Mouse (Mus musculus) left cerebral cortex, adult 9 months (tissue): ENCODE measurements at regions not wholly inside any gene's neighbourhood (a gene's known extent, or its start where the extent isn't known, plus 50 kb on each side); places are given as distances from the start of the nearest gene placed in this dataset.

Experiments used
- DNase-seq, 2 experiments: peaks; one replicate each; pipeline ENCODE4 v3.0.0; 2022; ENCODE audit warnings: low spot score in 2 of 2

DNA sequence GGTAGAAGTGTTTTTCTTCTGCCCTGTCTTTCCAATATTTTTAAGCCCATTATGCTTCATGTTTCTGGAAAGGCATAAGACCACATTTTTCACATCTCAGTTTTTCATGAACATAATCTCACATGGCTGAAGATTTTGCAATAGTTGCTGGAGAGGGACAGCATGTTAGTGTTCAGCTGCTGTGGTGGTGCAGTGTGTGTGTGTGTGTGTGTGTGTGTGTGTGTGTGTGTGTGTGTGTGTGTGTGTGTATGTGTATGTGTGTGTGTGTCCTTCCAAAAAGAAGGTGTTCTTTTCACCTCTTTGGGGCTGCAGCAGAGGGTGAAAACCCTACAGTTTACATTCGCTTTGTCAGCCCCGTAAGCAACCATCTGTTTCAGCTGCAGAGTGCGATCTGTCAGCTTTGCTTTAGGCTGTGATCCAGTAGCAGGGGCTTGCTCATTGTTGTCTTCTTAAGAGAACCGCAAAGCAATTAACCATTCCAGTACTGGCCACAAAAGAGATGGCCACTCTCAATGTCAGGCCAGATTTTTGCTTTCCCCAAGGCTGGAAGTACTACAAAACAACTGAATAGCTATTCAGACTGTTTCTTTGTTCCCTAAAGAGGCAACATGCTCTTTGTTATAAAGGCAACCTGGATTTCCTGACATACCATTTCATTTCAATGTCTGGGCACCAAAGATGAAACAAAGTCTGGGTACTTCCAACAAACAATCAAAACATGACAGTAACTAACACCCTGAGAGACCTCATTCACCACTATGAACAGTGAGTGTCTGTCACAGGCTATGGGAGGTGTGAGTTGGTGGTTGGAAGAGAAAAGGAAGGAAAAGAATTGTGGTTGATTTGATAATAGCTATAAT, 520.2 kb upstream of the Cited2 start:
- DNase-seq, result no peak

DNA sequence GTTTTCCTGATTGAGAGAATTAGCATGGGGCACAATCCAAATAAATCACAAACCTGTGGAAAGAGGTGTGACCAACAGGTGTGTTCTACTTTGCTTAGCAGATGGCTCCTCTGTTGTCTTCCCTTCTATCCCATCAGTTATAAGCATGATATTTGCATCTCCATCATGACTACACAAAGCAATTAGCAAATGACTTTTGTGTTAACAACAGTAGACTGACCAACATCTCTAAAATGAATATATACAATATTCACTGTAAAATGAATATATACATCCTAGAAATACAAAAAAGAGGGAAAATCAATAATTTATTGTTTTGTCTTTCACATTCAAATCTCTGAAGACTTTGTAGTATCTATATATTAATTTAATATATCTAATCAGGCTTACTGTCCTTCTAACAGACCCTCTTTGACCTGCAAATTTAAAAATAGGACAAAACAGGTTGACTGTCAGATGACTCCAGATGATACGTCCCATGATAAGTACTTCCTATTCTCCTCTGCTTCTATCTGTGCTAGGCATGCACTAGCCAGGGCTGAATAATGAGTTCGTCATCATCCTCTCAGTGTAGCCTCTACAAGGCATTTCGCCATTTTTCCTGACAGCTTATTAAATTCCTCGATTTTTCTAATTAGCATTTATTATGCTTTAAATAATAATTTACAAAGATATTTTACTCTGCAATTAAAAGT, 519.5 kb upstream of the Cited2 start:
- DNase-seq, result no peak

DNA sequence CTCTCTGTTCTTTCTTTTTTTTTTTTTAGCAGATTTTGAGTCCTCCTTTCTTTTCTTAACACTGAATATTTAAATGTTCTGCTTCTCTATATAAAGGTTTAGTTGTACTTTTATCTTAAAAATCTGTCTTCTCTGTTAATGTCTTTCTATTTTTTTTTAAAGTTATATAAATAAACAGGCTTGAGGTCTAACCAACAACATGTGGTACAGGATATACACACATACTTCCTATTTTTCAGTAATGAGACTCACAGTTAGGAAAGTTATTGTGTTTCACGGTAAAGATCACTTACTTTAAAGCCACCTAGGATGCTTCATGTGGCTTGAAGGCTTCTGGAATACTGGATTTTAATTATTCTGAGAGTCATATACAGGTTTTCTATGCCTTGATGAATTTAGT, 518.9 kb upstream of the Cited2 start:
- no peak for DNase-seq

DNA sequence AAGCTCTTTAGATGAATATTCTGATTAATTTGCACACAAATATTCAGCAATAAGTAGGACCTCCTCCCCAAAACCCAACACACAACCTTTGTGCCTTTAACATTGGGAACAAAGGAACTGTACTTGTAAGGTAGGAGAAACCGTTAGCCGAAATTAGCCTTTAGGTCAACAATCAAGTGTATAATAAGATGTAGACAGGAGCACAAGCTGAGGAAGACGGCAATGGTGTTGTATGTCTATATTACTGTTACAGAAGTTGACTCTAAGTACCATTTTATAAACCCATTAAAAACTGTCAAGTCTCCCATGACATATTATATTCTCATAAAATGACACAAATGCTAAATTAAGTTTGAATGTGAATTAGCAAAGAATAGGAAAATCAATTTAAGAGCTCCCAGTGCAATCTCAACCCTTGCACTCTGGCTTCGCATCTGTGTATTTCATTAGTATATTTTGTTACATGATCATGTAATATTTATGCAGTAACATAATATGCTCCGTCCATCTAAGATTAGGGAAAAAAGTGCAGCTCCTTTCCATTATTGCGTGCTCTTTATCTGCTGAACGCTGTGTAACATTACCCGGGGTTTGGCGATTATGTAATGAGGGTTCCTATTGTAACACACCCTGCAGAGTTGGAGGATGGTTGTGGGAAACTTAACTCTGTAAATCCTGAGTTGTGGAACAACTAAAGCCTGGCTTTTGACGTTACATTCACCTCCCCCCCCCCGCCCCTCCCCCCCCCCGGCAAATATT, 510.3 kb upstream of the Cited2 start:
- no peak for DNase-seq

DNA sequence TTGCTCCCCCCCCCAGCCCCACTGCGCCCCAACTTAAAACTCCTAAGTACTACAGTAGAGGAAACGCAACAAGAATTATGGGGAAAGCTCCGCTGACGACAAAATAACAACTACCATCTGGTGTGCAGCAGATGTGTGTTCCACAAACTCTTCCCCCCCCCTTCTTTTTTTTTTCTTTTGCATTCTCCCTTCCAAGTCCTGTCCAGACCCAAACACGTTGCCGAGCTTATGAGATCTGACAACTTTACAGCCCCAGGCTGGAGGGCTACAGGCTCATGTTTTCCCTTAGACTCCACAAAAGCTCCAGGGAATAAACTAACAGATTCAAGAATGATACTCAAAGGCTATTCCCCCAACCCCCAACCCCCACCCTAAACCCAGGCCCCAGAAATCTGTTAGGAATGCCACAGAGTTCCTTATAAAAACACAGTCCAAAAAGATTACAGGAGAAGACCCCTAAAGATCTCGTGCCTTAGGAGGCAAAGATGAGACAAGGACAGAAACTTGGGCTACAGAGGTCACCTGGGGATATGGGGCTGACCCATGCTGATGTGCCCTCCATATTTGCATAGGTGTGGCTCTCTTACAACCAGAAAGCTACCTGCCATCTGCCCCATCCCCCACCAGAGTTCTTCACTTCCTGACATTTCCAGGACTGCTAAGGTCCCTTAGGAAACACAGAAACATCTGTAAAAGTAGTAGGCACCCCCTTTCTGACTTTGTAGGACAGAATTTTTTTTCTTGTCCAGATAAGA, 509.5 kb upstream of the Cited2 start:
- no peak for DNase-seq

DNA sequence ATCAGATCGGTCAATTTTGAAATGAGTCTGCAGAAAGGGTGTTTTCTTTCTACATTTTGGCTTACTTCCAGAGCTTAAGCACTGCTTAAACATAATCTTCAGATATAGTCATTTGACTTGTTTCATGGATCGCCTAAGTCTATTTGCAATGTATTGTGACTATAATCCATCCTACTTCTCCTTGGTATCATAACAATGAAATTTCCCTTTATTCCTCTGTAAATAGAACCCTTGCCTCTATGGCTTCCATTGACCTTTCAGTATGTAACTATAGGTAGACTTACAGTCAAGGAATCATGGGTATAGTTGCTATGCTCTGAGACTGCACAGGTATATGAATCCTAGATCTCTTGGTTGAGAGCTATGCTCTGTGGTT, 509.0 kb upstream of the Cited2 start:
- no peak for DNase-seq

DNA sequence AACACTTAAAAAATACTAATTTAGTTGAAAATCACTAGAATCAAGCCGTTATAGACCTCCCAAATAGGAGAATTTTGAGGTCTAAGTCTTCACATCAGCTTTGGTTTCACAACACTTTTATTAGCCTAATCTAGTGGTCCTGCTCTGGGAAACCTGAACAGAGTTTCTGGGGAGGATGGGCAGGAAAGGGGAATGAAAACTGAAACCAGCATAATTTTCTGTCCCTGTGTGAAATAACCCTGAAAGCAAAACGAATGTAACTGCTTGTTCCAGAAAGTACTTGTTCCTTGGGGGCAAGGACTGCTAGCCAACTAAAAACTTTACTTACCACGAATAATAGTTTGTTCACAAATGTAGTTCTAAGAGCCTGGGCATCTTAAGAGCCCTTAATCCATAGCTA, 508.0 kb upstream of the Cited2 start:
- DNase-seq, result no peak

DNA sequence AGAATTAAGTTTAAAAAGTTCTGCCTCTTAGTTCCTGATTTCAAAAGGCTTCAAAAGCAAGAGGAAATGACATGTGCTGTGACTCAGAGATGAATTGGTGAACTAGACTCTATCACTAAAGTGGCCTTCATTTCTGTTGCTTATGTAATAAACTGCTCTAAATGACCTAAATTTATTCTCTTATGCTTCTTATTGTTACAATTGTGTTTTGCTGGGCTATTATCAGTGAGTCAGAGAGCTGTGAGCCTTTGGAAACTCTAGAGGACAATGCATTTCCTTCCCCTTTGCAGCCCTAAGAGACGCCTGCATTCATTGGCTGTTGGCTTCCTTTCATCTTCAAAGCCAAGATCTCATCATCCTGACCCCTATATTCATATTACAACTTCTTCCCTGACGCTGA, 501.5 kb upstream of the Cited2 start:
- DNase-seq, result no peak

DNA sequence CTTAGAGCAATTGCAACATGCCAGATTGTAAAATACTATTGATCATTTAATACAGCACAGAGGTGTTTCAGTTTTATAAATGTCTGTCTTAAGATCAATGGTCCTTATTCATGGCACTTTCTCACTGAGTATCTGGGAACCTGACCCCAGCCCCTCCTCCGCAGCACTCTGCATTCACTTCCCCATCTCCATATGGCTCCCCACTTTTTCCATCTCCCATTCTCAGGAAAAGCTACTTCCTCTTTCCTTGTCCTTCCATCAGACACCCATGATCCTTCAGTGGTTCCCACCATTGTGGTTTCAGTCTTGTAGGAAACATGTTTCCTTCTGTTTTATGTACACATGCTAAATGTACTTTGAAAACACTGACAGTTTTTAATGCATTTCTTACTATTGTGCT, 497.3 kb upstream of the Cited2 start:
- no peak for DNase-seq

DNA sequence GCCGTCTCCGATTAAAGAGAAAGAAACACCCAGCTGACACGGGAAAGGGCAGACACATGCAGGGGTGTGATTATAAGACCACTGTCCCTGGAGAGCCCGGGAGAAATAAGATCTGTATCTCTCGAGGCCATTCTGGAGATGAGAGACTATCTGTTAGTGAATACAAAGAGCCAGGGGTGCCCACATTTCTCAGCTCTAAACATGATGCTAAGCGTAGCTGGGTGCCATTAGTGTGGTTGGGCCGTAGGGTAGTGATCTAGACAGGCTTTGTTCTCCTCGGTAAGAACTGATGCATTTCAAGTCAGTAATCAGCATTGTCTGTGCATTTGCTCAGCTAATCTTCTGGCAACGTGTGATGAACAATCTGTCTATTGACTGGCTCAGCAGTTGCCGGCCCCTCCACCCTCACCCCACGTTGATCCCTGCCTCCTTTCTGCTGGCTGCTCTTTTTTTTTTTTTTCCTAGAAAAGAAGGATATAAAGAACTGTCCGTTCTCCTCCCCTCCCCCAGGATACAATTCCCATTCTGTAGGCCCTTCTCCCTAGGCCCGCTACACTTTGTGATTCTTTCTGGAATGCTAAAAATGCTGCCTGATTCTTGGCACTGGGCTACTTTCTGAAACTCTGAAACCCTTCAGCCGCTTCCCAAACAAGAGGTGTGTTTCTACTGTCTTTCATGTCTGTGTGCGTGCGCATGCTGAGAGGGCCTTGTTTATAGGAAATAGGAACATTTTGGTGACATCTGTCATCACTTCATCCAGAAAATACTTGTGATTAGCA, 492.8 kb upstream of the Cited2 start:
- no peak for DNase-seq

DNA sequence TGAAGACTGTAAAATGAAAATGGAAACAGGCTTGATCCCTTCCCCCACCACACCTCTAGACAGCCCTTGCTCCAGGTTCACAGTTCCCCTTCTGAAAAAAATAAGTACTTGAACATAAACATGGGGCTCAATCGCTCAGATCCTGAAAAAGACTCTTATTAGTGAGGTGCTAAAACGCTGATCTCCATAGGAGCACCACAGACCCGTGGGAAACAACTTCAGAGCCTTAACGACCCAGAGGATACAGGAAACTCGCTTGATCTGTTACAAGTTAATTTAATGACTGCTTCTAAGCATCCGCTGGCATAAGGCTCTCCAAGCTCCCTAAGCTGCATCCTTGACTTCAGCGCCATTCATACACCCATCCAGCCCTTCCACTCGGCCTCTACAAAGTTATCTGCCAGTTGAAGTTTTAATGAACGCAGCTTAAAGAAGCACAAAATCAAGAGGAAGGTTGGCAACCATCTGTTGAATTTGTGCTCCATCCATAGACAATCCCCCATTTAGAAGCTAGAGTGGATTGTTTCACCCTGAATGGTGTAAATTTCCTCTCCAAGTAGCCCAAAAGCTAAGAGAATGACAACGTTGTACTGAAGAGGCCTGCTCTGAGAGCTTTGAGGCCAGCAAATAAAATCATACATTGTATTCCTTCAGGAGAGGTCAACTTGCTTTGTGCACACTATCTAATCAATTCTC, 486.9 kb upstream of the Cited2 start:
- DNase-seq, result no peak

DNA sequence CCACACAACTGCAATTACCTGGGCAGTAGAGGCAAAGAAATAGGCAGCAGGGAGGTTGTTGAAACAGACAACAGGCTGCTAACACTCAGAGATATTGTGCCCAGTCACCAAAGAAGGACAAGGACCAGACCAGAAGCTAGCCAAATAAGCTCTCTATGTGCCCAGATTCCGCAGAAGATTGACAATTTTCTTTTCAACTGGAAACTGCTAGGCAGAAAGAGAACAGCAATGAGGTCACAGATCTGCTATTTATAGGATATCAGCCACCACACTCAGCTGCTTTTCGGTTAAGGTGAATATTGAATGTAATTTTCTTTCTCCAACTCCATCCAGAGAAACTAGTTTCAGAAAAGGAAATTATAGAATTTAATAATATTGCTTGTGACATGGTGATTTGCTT, 486.3 kb upstream of the Cited2 start:
- DNase-seq, result no peak

DNA sequence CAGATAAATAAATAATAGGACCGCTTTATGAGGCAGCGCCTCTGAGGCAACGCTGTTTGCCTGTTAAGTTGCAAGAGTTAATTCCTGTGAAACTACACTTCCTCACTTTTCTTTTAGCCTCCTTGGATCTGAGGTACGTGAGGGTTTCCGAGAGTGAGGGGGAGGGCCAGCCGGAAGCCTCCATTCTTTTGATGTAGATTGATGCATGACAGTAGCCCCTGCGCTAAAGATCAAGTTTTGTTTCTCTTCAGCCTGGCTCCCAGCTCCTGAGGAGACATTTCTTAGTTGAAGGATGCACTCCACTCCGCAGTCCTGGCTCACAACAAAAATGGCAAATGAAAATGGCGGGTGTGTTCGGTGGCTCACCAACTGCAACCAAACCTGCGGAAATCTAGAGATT, 485.6 kb upstream of the Cited2 start:
- no peak for DNase-seq

DNA sequence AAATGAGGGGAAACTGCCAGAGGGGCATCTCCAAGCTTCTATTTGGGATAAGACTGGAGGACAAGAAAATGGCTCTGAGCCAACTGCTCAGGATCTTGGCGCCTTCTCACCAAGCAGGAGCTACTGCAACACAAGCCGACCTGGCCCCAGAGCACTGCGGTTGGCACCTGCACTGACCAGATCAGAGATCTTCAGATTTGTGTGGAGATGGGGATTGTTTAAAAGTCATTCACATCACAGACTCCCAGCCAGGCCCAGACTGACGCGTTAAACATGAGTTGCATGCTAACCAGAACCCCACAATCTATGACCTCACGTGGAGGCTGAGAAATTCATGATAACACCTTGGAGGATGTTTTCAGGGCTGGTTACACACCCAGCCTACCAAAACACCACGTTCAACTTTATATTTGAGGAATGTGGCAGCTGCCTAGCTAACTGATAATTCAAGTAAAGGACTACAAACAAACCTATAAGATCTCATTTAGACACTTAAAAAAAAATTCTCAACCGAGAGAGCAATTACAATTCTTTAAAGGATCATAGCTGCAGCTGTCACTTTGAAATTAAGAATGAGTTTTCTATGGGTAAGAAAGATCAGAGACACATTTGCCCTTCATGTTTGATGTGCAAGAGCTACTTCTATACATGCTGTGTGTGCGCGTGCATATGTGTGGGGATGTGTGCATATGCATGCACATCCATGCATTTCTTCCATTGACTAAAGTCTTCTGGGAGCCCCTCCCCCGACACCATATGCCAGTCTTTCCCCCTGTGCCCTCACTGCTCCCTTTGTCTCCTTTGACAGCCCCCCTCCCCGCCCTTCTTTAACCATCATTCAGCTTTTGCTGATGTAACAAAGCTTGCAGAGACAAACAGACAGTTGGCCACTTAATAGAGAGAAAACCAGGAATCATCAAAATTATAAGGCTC, 484.8 kb upstream of the Cited2 start:
- DNase-seq, result no peak

DNA sequence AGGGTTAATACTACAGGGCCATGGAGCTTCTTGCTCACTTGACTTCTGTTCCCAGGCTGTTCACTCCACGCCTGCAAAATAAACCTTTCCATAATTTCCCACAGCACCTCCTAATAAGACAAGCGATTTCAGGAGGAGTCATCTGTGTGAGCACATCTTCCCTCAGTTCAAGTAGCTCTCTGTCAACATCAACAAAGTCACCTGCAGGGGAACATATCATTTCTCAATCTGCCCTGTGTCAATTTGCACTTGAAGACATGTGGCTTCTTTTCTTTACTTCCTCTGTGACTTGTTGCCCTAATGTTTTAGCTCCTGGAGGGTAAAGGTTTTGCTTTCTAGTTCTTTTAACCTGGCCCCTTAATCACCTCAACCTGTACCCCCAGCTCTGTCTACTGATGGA, 474.7 kb upstream of the Cited2 start:
- DNase-seq, result no peak

DNA sequence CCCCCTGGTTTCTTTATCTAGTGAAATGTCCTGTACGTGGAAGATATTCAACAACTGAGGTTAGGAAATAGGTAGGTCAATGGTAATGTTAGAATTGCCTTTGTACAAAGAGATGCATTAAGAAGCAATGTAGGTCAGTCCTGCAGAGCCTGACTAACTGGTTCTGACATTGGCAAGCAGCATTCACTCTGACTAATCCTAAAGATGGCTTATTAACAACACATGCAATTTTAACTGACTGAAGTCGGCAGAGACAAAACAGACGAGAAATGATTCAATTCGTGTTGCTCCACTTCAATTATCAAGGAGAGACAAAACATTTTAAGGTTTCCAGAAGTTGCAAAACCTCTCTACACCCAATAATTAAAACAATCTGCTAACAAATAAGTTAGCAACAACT, 470.0 kb upstream of the Cited2 start:
- DNase-seq, result no peak

DNA sequence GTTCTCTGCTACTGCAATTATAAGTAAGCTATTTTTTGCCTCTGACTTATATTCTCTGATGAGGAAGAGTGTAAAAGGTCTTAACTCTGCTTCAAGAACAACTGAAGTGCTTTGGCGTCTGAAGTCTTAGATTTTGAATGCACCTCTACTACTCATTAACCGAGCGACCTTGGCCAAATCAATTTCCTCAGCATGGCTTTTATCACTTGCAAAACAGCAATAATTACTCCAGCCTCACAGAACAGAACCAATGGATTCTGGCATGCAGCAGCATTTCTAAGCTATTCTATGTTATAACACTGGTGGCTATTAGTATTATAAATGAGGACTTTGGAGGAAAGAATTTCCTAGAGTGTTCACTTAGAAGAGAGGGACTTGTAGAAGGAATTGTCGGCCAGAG, 462.9 kb upstream of the Cited2 start:
- no peak for DNase-seq

DNA sequence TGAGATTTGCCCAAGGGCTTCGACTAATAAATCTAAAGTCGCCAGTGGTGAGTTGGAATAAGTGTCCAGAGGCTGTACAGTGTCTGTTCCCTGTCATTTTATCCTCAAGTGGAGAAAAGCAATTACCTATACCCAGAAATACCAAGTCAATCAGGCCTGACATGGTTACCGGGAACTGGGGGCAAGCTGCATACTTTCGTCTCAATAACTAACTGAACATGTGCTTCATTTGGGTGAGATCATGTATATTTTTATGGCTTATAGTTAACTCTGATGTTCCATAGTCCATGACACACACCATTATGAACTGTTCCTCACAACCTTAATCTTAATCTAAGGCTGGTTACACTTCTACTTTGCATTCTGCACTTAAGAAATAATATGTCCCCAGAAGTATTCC, 462.4 kb upstream of the Cited2 start:
- no peak for DNase-seq

DNA sequence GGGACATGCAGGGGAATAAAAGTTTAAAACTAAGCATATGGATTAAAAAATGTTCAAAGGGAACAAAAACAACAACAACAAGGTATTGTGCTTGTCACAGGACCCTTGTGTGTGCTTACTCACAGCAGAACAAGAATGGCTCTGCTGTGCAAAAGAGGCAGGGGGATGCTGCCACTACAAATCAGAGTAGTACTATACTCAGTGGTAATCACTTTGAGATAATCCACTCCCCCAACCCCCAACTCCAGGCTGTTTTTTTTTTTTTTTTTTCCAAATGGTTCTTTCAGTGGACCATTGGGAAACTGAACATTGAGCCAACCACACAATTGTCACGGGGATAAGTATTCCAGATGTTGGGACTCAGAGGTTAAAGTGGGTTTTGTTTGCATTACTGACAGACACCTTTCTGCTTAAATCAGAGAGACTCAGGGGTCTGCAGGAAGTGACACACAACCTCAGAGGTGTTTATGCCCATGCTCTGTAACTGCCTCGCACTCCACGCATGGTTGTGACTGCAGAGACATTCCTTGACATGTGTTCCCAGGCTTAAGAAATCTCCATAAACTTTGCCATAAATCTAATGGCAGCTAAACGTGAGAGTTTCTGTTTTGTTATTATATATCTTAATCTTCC, 461.7 kb upstream of the Cited2 start:
- no peak for DNase-seq
